Mouse (Mus musculus): Measurements from ENCODE around the gene Ppp1r14a. TPM values are rescaled to one million over a fixed set of nuclear protein-coding genes. Genes with fewer than 3 reads are reported as not detected.

Gene Ppp1r14a
- polyA plus RNA-seq, 1 experiment from 2014 or later, result 64.8 TPM

GRCm38 (mm10) chr7:29338984-29339679 is 50.0 kb downstream of the Ppp1r14a start:
- Histone ChIP-seq H3K4me1 (replicated peaks; ENCODE audit: control insufficient read depth, insufficient read depth) (no peaks in the 10 kb centered on the region), H3K36me3 (ENCODE audit: control insufficient read depth, insufficient read depth, low read length) (peaks cover 11% of the 10 kb centered on the region), H3K9me3 (ENCODE audit: control insufficient read depth, low read length) (no peaks in the 10 kb centered on the region), H3K4me3 (ENCODE audit: low read depth, low read length) (no peak overlapping the region), H3K9ac (ENCODE audit: low read length) (no peak overlapping the region), H3K27me3 (ENCODE audit: control insufficient read depth, insufficient read depth, low read length) (no peaks in the 10 kb centered on the region), H3K4me2 (replicated peaks; ENCODE audit: low read depth) (no peak overlapping the region), H3K27ac (replicated peaks) (no peak overlapping the region)
- TF ChIP-seq CTCF (IDR thresholded peaks at IDR 0.05; ENCODE audit: low read depth), result no peak
- no peak for TF ChIP-seq EP300 (optimal IDR thresholded peaks at IDR 0.05)
- WGBS, result 58% methylated on average over 14 of the region's 14 CpGs
- ATAC-seq (ENCODE audit: low FRiP score, low TSS enrichment), result no peak
- DNase-seq (ENCODE audit: low spot score), result no peak

GRCm38 (mm10) chr7:29340247-29340646 is 51.1 kb downstream of the Ppp1r14a start:
- Histone ChIP-seq H3K9ac (ENCODE audit: low read length) (no peak overlapping the region), H3K36me3 (ENCODE audit: control insufficient read depth, insufficient read depth, low read length) (peaks cover 13% of the 10 kb centered on the region), H3K9me3 (ENCODE audit: control insufficient read depth, low read length) (no peaks in the 10 kb centered on the region), H3K27ac (replicated peaks) (no peak overlapping the region), H3K4me2 (replicated peaks; ENCODE audit: low read depth) (no peak overlapping the region), H3K4me3 (ENCODE audit: low read depth, low read length) (no peak overlapping the region), H3K4me1 (replicated peaks; ENCODE audit: control insufficient read depth, insufficient read depth) (no peaks in the 10 kb centered on the region), H3K27me3 (ENCODE audit: control insufficient read depth, insufficient read depth, low read length) (no peaks in the 10 kb centered on the region)
- WGBS, result 88% methylated on average over 9 of the region's 9 CpGs
- ATAC-seq (ENCODE audit: low FRiP score, low TSS enrichment) (no peak), DNase-seq (ENCODE audit: low spot score) (no peak)
- TF ChIP-seq CTCF (IDR thresholded peaks at IDR 0.05; ENCODE audit: low read depth) (no peak), EP300 (optimal IDR thresholded peaks at IDR 0.05) (no peak)

GRCm38 (mm10) chr7:29340838-29341237 is 51.7 kb downstream of the Ppp1r14a start:
- no peak for TF ChIP-seq CTCF (IDR thresholded peaks at IDR 0.05; ENCODE audit: low read depth)
- no peak for TF ChIP-seq EP300 (optimal IDR thresholded peaks at IDR 0.05)
- H3K27me3 ChIP-seq (ENCODE audit: control insufficient read depth, insufficient read depth, low read length), result no peaks in the 10 kb centered on the region
- H3K4me3 ChIP-seq (ENCODE audit: low read depth, low read length), result no peak overlapping the region
- no peaks in the 10 kb centered on the region for H3K4me1 ChIP-seq (replicated peaks; ENCODE audit: control insufficient read depth, insufficient read depth)
- H3K9me3 ChIP-seq (ENCODE audit: control insufficient read depth, low read length), result no peaks in the 10 kb centered on the region
- no peak overlapping the region for H3K4me2 ChIP-seq (replicated peaks; ENCODE audit: low read depth)
- H3K36me3 ChIP-seq (ENCODE audit: control insufficient read depth, insufficient read depth, low read length), result peaks cover 13% of the 10 kb centered on the region
- DNase-seq (ENCODE audit: low spot score) (no peak), ATAC-seq (ENCODE audit: low FRiP score, low TSS enrichment) (no peak)
- no peak overlapping the region for H3K9ac ChIP-seq (ENCODE audit: low read length)
- 86% methylated on average over 8 of the region's 8 CpGs for WGBS
- H3K27ac ChIP-seq (replicated peaks), result no peak overlapping the region

- Histone ChIP-seq H3K27me3 (ENCODE audit: control insufficient read depth, insufficient read depth, low read length) (no peaks in the 10 kb centered on the region), H3K4me1 (replicated peaks; ENCODE audit: control insufficient read depth, insufficient read depth) (no peaks in the 10 kb centered on the region), H3K4me2 (replicated peaks; ENCODE audit: low read depth) (no peak overlapping the region), H3K4me3 (ENCODE audit: low read depth, low read length) (no peak overlapping the region), H3K36me3 (ENCODE audit: control insufficient read depth, insufficient read depth, low read length) (peaks cover 13% of the 10 kb centered on the region), H3K9me3 (ENCODE audit: control insufficient read depth, low read length) (no peaks in the 10 kb centered on the region), H3K9ac (ENCODE audit: low read length) (no peak overlapping the region), H3K27ac (replicated peaks) (no peak overlapping the region)
- no peak; the same call in 1 of the 2 replicates for ATAC-seq (ENCODE audit: low FRiP score, low TSS enrichment)
- 56% methylated on average over 12 of the region's 12 CpGs for WGBS
- TF ChIP-seq CTCF (IDR thresholded peaks at IDR 0.05; ENCODE audit: low read depth), result no peak
- no peak for TF ChIP-seq EP300 (optimal IDR thresholded peaks at IDR 0.05)
- no peak for DNase-seq (ENCODE audit: low spot score)
These were observed 52.6 kb downstream of the Ppp1r14a start for GRCm38 (mm10) chr7:29341722-29342121.

GRCm38 (mm10) chr7:29342489-29343092 is 53.5 kb downstream of the Ppp1r14a start:
- no peak for DNase-seq (ENCODE audit: low spot score)
- H3K27me3 ChIP-seq (ENCODE audit: control insufficient read depth, insufficient read depth, low read length), result no peaks in the 10 kb centered on the region
- peaks cover 15% of the 10 kb centered on the region for H3K36me3 ChIP-seq (ENCODE audit: control insufficient read depth, insufficient read depth, low read length)
- no peaks in the 10 kb centered on the region for H3K9me3 ChIP-seq (ENCODE audit: control insufficient read depth, low read length)
- TF ChIP-seq CTCF (IDR thresholded peaks at IDR 0.05; ENCODE audit: low read depth) (no peak), EP300 (optimal IDR thresholded peaks at IDR 0.05) (no peak)
- WGBS, result 59% methylated on average over 8 of the region's 8 CpGs
- no peak overlapping the region for H3K4me3 ChIP-seq (ENCODE audit: low read depth, low read length)
- no peak overlapping the region; the same call in 1 of the 2 replicates for H3K27ac ChIP-seq (replicated peaks)
- no peak for ATAC-seq (ENCODE audit: low FRiP score, low TSS enrichment)
- H3K9ac ChIP-seq (ENCODE audit: low read length), result no peak overlapping the region; the same call in 1 of the 2 replicates
- H3K4me2 ChIP-seq (replicated peaks; ENCODE audit: low read depth), result no peak overlapping the region
- no peaks in the 10 kb centered on the region for H3K4me1 ChIP-seq (replicated peaks; ENCODE audit: control insufficient read depth, insufficient read depth)

Other genes with a start within 250 kb of the Ppp1r14a start
- gene Ryr1, start 164.1 kb upstream of the Ppp1r14a start, polyA plus RNA-seq (2015; fragmentation: Nextera tagmentation; extraction: Ambion mirVana), result 0.10 and 0.11 TPM in 2 replicates
- gene Rasgrp4, start 154.5 kb upstream of the Ppp1r14a start, polyA plus RNA-seq (2015; fragmentation: Nextera tagmentation; extraction: Ambion mirVana), result 0.15 and 0.35 TPM in 2 replicates
- 32.8 and 38.8 TPM in 2 replicates for gene Fam98c, start 133.1 kb upstream of the Ppp1r14a start, polyA plus RNA-seq (2015; fragmentation: Nextera tagmentation; extraction: Ambion mirVana)
- 0.29 and 0.46 TPM in 2 replicates for gene Ggn, start 119.1 kb upstream of the Ppp1r14a start, polyA plus RNA-seq (2015; fragmentation: Nextera tagmentation; extraction: Ambion mirVana)
- gene Spred3, start 118.9 kb upstream of the Ppp1r14a start, polyA plus RNA-seq (2015; fragmentation: Nextera tagmentation; extraction: Ambion mirVana), result 0.95 and 1.0 TPM in 2 replicates
- 262 and 269 TPM in 2 replicates for gene Psmd8, start 108.6 kb upstream of the Ppp1r14a start, polyA plus RNA-seq (2015; fragmentation: Nextera tagmentation; extraction: Ambion mirVana)
- gene Catsperg1, start 75.3 kb upstream of the Ppp1r14a start, polyA plus RNA-seq (2015; fragmentation: Nextera tagmentation; extraction: Ambion mirVana), result 0.29 and 0.65 TPM in 2 replicates
- 2.4 and 3.0 TPM in 2 replicates for gene Kcnk6, start 56.8 kb upstream of the Ppp1r14a start, polyA plus RNA-seq (2015; fragmentation: Nextera tagmentation; extraction: Ambion mirVana)
- 62.8 and 74.1 TPM in 2 replicates for gene Yif1b, start 51.0 kb upstream of the Ppp1r14a start, polyA plus RNA-seq (2015; fragmentation: Nextera tagmentation; extraction: Ambion mirVana)
- gene 2200002D01Rik, start 40.8 kb upstream of the Ppp1r14a start, polyA plus RNA-seq (2015; fragmentation: Nextera tagmentation; extraction: Ambion mirVana), result 192 and 201 TPM in 2 replicates
- gene Spint2, start 7.4 kb upstream of the Ppp1r14a start, polyA plus RNA-seq (2015; fragmentation: Nextera tagmentation; extraction: Ambion mirVana), result 638 and 692 TPM in 2 replicates
- gene Dpf1, start 14.6 kb downstream of the Ppp1r14a start, polyA plus RNA-seq (2015; fragmentation: Nextera tagmentation; extraction: Ambion mirVana), result 1.9 TPM in 2 replicates
- 9.7 TPM in 2 replicates for gene Sipa1l3, start 229.3 kb downstream of the Ppp1r14a start, polyA plus RNA-seq (2015; fragmentation: Nextera tagmentation; extraction: Ambion mirVana)

All from stomach, postnatal 0 days (tissue).